Mouse (Mus musculus): ENCODE data around the gene Arsa.

Gene Arsa

DNA sequence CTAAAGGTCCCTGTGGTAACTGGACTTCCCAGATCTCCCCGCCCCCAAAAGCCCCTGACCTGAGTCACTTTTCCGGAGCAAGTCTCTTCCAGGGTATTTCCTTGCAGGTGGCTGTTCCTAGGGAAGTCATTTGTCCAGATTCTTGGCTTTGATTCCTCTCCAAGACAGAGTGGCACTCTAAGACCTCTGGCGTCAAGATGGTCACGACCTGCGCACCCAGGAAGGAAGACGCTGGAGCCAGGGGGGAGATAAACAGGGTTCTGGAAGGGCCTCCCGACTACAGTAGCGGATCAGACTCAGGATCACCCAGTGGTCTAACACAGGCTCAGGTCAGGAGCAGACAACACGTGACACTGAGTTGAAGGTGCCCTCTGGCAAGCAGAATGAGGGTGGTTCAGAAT is at the start of gene Arsa:
Arsa (minus strand) TSS at position 335 of the 401 bp plus-strand sequence.
- DNase-seq (ENCODE audit: low read depth) = no peak

GRCm38 (mm10) chr15:89526776-89527325 is 49.6 kb upstream of the Arsa start:
- no peak for DNase-seq (ENCODE audit: low read depth)

DNA sequence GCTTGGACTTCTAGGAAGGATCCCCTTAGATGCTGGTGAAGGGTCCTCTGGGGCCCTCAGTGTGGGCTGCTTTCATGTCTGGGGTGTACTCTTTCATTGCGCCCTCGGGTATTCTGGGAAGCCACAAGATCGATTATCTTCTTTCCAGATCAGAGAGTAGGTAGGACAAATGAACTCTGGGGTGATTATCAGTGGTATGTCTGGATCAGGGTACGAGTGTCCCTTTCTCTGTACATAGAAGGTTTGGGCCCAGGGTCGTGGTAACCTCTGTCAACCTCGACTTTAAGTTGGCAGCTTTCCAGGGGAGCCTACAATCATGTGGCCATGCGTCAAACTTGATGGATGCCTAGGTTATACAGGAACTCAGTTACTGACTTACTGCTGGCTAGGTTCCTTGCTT is 48.7 kb upstream of the Arsa start:
- no peak for DNase-seq (ENCODE audit: low read depth)

DNA sequence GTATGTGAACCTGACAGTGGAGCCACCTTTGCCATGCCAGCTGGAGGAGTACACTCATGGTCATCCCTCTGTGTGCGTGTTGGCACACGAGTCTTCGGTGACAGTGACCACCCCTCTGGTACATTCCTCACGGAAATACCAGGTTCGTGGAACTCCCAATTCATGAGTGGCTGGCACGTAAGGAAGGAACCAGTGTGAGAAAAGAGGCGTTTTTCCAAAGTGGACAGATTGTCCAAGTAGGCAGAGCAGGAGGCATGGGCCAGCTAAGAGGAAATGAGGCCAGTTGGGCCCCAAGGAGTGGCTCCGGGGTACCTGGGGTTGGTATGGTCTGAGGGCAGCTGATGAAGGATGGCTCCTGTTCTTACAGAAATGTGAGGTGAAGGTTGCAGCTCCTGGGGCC is 48.2 kb upstream of the Arsa start:
- no peak for DNase-seq (ENCODE audit: low read depth)

DNA sequence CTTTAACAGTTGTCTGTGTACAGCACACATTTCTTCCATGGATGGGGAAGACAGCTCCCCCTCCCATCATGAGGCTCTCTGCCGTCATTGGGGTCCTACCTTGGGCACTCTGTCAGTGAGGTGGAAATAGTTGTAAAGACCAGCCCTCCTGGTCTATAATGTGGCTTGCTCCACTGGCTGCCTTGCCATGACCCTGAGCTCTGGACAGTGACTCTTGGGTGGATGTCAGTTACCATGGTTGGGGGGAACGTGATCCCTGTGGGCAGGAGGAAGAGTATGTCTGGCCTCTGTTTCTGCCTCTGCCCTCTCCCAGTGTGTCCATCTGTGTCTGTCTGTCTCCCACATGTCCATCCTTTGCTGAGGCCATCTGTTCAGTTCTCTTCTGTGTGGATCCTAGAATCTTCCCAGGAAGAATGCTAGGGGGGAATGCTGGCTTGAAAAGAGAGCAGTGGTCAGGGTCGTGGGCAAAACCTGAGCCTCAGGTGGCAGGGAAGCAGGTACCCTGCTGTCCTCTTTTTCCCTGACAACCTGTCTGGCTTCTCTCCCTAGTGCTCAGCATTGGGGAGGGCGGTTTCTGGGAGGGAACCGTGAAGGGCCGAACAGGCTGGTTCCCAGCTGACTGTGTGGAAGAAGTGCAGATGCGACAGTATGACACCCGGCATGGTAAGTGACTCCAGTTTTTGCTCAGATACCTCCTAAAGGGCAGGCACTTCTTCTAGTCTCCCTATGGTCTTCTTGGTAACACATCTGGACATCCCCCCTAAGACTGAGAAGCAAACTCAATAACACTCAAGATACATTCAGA is 47.6 kb upstream of the Arsa start:
- DNase-seq (ENCODE audit: low read depth) = no peak

- DNase-seq (ENCODE audit: low read depth) = no peak
These were observed 46.9 kb upstream of the Arsa start for GRCm38 (mm10) chr15:89524001-89524571.

GRCm38 (mm10) chr15:89523283-89523832 is 46.1 kb upstream of the Arsa start:
- no peak for DNase-seq (ENCODE audit: low read depth)

- no peak for DNase-seq (ENCODE audit: low read depth)
These were observed 45.5 kb upstream of the Arsa start for GRCm38 (mm10) chr15:89522566-89523282.

DNA sequence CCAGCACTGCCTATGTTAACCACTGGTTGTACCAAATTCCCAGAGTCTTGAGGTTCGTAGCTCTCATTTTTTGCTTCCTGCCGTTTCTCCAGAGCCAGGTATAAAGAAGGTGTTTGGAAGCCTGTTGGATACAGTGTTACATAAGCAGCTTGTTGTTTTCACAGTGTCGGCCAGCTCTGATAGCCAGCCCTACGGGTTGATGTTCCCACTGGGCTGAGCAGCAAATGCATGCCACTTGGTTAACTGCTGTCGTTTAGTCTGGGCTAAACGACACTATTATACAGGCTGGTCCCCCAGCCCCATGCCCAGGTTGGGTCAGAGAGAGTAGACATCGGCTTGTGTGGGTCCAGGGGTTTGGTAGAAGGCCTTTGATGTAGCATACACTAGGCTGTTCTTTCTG is 44.7 kb upstream of the Arsa start:
- no peak for DNase-seq (ENCODE audit: low read depth)

DNA sequence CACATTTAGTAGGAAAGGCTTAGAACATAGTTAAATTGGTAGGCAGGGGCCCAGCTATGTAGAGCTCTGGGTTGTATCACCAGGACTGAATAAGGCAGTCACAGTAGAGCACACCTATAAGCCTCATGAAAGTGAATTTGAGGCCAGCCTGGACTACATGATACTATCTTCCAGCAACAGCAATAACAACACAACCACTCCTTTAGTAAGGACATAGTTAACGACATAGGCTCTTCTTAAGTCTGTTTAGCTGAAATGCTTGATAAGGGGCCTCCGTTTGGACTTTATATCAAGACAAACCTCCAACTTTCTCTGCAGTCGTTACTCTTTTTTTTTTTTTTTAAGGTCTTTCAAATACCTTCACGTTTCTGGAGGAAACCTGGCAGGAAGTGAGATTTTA is 35.5 kb upstream of the Arsa start:
- DNase-seq (ENCODE audit: low read depth) = no peak

DNA sequence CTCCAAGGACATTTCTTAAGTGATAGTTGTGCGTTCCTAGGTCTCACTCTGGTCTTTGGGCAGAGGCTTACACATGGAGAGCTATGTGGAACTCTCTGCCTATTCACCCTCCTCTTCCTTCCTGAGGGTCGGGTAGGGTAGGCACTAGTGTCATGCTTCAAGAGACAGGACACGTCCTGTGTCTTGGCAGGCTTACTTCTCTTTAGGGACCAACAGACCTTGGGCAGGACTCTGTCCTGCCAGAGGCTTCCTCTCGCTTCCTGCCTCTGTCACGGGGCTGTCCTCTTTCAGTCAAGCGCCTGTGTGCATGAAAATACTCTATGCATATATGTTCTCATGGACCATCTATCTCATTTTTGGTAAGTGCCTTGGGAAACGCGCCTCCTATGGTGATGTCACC is 30.5 kb upstream of the Arsa start:
- no peak for DNase-seq (ENCODE audit: low read depth)

GRCm38 (mm10) chr15:89504838-89505237 is 27.6 kb upstream of the Arsa start:
- DNase-seq (ENCODE audit: low read depth) = no peak

- no peak for DNase-seq (ENCODE audit: low read depth)
These were observed 24.1 kb upstream of the Arsa start for GRCm38 (mm10) chr15:89501321-89501720.

DNA sequence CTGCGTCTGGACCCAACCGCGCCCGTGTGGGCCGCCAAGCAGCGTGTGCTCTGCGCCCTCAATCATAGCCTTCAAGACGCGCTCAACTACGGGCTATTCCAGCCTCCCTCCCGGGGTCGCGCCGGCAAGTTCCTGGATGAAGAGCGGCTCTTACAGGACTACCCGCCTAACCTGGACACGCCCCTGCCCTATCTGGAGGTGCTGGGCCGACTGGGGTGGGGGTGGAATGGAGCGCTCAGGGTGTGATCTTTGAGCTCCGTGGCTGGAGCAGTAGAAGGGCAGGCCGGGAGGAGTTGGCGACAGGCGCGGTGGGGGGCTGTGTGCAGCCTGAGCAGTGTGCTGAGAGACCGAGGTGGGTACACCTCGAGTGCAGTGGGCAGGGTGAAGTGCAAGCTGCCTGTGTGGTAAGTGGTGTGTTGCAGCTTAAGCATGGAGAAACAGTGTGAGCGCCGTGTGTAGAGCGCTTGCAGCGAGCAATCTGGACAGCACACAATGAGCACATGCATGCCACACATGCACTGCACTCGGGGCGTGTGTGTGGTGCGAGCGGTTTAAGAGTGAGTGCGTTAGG is 23.1 kb upstream of the Arsa start:
- no peak for DNase-seq (ENCODE audit: low read depth)

GRCm38 (mm10) chr15:89499784-89500220 is 22.6 kb upstream of the Arsa start:
- no peak for DNase-seq (ENCODE audit: low read depth)

- no peak for DNase-seq (ENCODE audit: low read depth)
These were observed 21.9 kb upstream of the Arsa start, which contains the start of gene Shank3 for GRCm38 (mm10) chr15:89498961-89499688. Gene Shank3, plus strand, starts transcription at chr15:89499623.

DNA sequence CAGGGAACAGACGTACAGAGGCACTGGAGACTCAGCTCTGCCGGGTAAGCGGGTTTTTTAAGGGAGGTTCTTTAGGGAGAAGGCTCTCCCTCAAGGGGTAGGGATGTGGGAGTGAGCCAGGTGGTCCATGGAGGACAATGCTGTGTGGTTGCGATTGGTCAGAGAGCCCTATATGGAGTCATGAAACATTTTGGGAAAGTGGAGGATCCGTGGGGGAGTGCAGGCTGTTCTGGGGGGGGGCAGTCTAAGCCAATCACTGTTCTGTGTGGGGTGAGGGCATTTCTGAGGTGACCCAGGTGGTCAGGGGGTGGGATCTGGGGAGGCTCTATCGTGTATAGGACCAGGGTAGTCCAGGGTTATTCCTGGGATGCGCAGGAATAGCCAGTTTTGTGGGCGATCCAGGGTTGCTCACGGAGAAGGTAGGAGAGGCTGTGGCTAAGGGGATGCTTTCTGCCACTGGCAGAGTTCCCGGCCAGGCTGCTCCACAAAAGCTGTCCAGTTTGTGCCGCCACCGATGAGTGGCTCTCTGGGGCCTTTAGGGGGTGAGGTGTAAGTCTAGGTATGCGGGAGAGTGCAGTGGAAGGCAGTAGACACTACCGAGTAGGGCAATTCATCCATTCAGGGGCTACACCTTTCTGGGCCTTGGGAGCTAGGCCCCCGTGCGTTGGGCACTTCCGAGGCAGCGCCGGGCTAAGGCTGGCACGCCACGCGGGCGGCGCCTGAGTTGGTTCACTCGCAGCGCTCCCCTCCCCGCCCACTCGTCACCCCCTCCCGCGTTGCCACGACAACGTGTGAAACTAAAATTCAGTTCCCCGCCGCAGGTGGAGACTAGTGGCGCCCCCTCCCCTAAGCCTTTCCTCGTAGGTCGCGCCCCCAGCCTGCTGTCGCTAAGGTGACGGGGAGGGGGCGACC is 21.1 kb upstream of the Arsa start:
- no peak for DNase-seq (ENCODE audit: low read depth)

GRCm38 (mm10) chr15:89497391-89498048 is 20.3 kb upstream of the Arsa start:
- DNase-seq (ENCODE audit: low read depth) = no peak

DNA sequence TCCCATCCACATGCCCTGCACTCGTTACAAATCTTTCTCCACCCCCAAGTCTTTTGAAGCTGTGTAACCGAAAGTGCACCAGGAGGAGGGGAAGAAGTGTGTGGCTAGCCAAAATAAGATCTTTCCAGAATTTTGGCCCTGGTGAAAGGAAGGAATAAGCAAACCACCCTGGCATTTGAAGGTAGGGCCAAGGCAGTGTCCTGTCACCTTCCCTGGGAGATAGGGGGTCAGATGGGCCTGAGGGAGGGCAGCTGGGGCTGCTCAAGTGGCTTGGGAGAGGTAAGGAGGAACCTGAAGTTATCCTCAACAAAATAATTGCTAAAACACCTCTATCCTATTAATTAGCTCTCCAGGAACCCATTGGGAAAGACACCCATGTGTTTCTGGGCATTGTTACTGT is 19.6 kb upstream of the Arsa start:
- no peak for DNase-seq (ENCODE audit: low read depth)

- no peak for DNase-seq (ENCODE audit: low read depth)
These were observed 18.9 kb upstream of the Arsa start for GRCm38 (mm10) chr15:89496131-89496530.
